Mouse (Mus musculus) small intestine, adult 2 months (tissue): ENCODE data around the gene Krt4. TPM values are rescaled to one million over a fixed set of nuclear protein-coding genes. Genes with fewer than 3 reads are reported as not detected.

Experiments
- H3K27ac ChIP-seq: fragments of 200-500 bp; 2 replicates; pipeline ENCODE4 v1.5.1; 2012; ENCODE audit warnings: low read depth, low read length, control low read depth, inconsistent platforms; ENCODE audit not compliant: insufficient read depth
- H3K27me3 ChIP-seq: fragments of 200-500 bp; 2 replicates; pipeline ENCODE4 v1.6.1; 2012; ENCODE audit warnings: mild to moderate bottlenecking, moderate library complexity, low read length, inconsistent platforms; ENCODE audit not compliant: control insufficient read depth, insufficient read depth
- H3K36me3 ChIP-seq: fragments of 200-500 bp; 2 replicates; pipeline ENCODE4 v1.6.1; 2012; ENCODE audit warnings: mild to moderate bottlenecking, low read length, control low read depth, inconsistent platforms; ENCODE audit not compliant: control insufficient read depth, insufficient read depth
- H3K4me1 ChIP-seq: fragments of 200-500 bp; 2 replicates; pipeline ENCODE4 v1.6.1; 2012; ENCODE audit warnings: low read length, inconsistent platforms, mixed read lengths; ENCODE audit not compliant: control insufficient read depth, insufficient read depth, insufficient read length
- H3K4me3 ChIP-seq: fragments of 200-500 bp; 2 replicates; pipeline ENCODE4 v1.5.1; 2012; ENCODE audit warnings: low read depth, mild to moderate bottlenecking, control low read depth, inconsistent platforms, low read length, moderate library complexity
- CTCF ChIP-seq: fragments of 200-500 bp; IDR thresholded peaks from 2 replicates; pipeline ENCODE4 v1.5.1; 2012; ENCODE audit warnings: low read depth, mild to moderate bottlenecking, control low read depth, inconsistent platforms, low read length, moderate library complexity, mixed read lengths; ENCODE audit not compliant: insufficient replicate concordance, insufficient read length; ENCODE audit errors: extremely low read depth
- POLR2A ChIP-seq: fragments of 200-500 bp; IDR thresholded peaks from 2 replicates; pipeline ENCODE4 v1.6.1; 2012; ENCODE audit warnings: low read depth, mild to moderate bottlenecking, control low read depth, inconsistent platforms, low read length, moderate library complexity
- WGBS: fragments of 180-500 bp; shearing (Covaris S2); methylation state at CpG from one replicate; pipeline ENCODE4 v1.1.7; 2018; 5-methylcytosine and 5-hydroxymethylcytosine counted together
- polyA plus RNA-seq: library from polyadenylated mRNA; depleted of rRNA; stranded (reverse); fragments of >200 nt; gene quantifications from 2 replicates; pipeline ENCODE4 v1.2.3, GENCODE M21; 2012; rRNA removed

Krt4 gene
- polyA plus RNA-seq, 1 experiment, result 0.10 TPM

DNA sequence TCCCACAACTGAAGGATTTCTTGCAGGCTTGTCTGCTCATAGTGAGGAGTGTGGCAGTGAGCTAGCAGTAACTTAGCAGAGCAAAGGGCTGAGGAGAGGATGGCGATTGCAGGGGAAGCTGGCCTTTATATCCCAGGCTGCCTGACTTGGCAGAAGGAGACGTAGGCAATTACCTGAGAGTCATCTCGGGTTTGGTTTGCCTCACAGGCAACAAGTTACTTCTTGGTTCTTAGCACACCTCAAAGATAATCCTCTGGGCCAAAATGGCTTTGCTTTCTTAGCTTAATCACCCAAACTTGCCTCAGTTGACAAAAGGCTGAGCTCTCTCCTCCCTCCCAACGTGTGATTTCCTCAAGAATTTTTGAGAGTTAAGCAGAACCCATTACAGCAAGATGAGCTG is 31.7 kb downstream of the Krt4 start, which contains the start of gene Krt76:
Krt76 (minus strand) TSS at position 101 of the 400 bp plus-strand sequence.
- Histone ChIP-seq H3K27me3 (peaks cover 2% of the 10 kb centered on the region; the same call in 1 of the 2 replicates), H3K36me3 (no peaks in the 10 kb centered on the region), H3K4me3 (no peak within 1 kb of the TSS), H3K4me1 (no peaks in the 10 kb centered on the region), H3K27ac (no peak within 1 kb of the TSS)
- TF ChIP-seq CTCF, result no peak
- TF ChIP-seq POLR2A, result no peak
- WGBS, result 50% methylated on average over 4 of the region's 4 CpGs

GRCm38 (mm10) chr15:101879776-101880175 is 44.8 kb downstream of the Krt4 start:
- Histone ChIP-seq H3K4me1 (peaks cover 6% of the 10 kb centered on the region), H3K4me3 (no peak overlapping the region), H3K36me3 (no peaks in the 10 kb centered on the region), H3K27me3 (no peaks in the 10 kb centered on the region; the same call in 1 of the 2 replicates), H3K27ac (no peak overlapping the region)
- TF ChIP-seq POLR2A, result no peak
- no peak for TF ChIP-seq CTCF
- WGBS, result 18% methylated on average over 11 of the region's 11 CpGs

DNA sequence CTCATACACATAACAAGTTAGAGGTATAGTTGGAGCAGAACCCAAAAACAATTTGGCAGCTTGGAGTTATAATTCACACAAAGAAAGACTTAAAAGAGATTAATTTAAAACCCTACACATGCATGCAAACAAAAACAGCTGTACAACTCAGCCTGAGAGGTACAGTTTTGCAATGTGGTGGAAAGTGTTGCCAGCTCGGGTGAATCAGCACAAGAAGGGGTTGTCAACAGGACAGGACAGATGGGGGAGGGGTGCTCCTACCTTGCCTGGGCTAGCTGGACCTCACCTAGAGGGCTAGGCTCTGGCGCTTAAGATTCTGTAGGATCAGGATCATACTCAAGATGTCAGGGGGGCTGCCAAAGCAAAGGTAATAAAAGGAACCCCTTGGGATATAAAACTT is 46.5 kb downstream of the Krt4 start:
- no peaks in the 10 kb centered on the region; the same call in 1 of the 2 replicates for H3K27me3 ChIP-seq
- H3K4me1 ChIP-seq, result peaks cover 6% of the 10 kb centered on the region
- H3K4me3 ChIP-seq, result no peak overlapping the region
- TF ChIP-seq CTCF (no peak), POLR2A (no peak)
- WGBS, result 40% methylated on average over 2 of the region's 2 CpGs
- H3K36me3 ChIP-seq, result no peaks in the 10 kb centered on the region
- H3K27ac ChIP-seq, result no peak overlapping the region

- 72% methylated on average over 1 of the region's 1 CpGs for WGBS
- no peak overlapping the region for H3K4me3 ChIP-seq
- no peak overlapping the region for H3K27ac ChIP-seq
- peaks cover 6% of the 10 kb centered on the region for H3K4me1 ChIP-seq
- TF ChIP-seq POLR2A, result no peak
- TF ChIP-seq CTCF, result no peak
- peaks cover 6% of the 10 kb centered on the region; the same call in 1 of the 2 replicates for H3K27me3 ChIP-seq
- no peaks in the 10 kb centered on the region for H3K36me3 ChIP-seq
Observed at GRCm38 (mm10) chr15:101874383-101874782, 50.2 kb downstream of the Krt4 start.

- TF ChIP-seq CTCF (no peak), POLR2A (no peak)
- no peaks in the 10 kb centered on the region for H3K36me3 ChIP-seq
- no peak overlapping the region for H3K4me3 ChIP-seq
- H3K4me1 ChIP-seq, result peaks cover 6% of the 10 kb centered on the region
- WGBS, result 73% methylated on average over 4 of the region's 4 CpGs
- peaks cover 6% of the 10 kb centered on the region; the same call in 1 of the 2 replicates for H3K27me3 ChIP-seq
- H3K27ac ChIP-seq, result no peak overlapping the region
Observed at GRCm38 (mm10) chr15:101873231-101873630, 51.3 kb downstream of the Krt4 start.

DNA sequence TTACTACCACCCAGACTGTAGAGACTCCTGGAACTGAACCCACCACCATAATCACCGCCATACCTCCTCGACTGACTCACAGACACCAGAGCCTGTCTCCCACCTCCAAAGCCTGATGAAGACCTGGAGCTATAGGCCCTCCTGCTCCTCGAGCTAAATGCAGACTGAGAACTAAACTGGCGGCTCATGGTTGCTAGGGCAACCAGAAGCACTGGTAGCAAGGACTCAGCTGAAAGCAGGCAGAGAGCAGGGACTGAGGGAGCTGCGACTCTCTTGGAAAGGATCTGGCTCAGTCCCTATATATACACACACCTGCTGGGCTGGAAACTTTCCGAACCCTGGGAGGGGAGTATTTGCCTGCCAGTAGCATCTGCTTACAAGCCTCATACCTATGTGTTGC is 55.1 kb downstream of the Krt4 start, which contains the start of gene Krt77:
Krt77 (minus strand) TSS at position 275 of the 400 bp plus-strand sequence.
- 32% methylated on average over 6 of the region's 6 CpGs for WGBS
- TF ChIP-seq CTCF (no peak), POLR2A (no peak)
- H3K27ac ChIP-seq, result no peak within 1 kb of the TSS
- no peaks in the 10 kb centered on the region for H3K4me1 ChIP-seq
- H3K4me3 ChIP-seq, result no peak within 1 kb of the TSS
- H3K27me3 ChIP-seq, result peaks cover 6% of the 10 kb centered on the region; the same call in 1 of the 2 replicates
- no peaks in the 10 kb centered on the region for H3K36me3 ChIP-seq

Other genes starting within 250 kb of the Krt4 start
- 0.08 TPM in 1 of 2 replicates, not detected in the other for gene Krt6b, start 244.4 kb downstream of the Krt4 start, polyA plus RNA-seq
- gene Krt6a, start 230.4 kb downstream of the Krt4 start, polyA plus RNA-seq, result not detected in 2 replicates
- 0.15 and 0.43 TPM in 2 replicates for gene Krt5, start 211.8 kb downstream of the Krt4 start, polyA plus RNA-seq
- not detected in 2 replicates for gene Krt71, start 181.6 kb downstream of the Krt4 start, polyA plus RNA-seq
- not detected in 2 replicates for gene Krt72, start 138.3 kb downstream of the Krt4 start, polyA plus RNA-seq
- gene Krt73, start 122.4 kb downstream of the Krt4 start, polyA plus RNA-seq, result not detected in 2 replicates
- not detected in 2 replicates for gene Krt2, start 106.6 kb downstream of the Krt4 start, polyA plus RNA-seq
- gene Krt1, start 73.9 kb downstream of the Krt4 start, polyA plus RNA-seq, result 0.09 TPM in 1 of 2 replicates, not detected in the other
- not detected in 2 replicates for gene Krt77, start 55.0 kb downstream of the Krt4 start, polyA plus RNA-seq
- gene Krt76, start 31.8 kb downstream of the Krt4 start, polyA plus RNA-seq, result not detected in 2 replicates
- gene Krt79, start 15.6 kb upstream of the Krt4 start, polyA plus RNA-seq, result 0.22 and 0.76 TPM in 2 replicates
- gene Krt78, start 29.6 kb upstream of the Krt4 start, polyA plus RNA-seq, result 0.18 and 0.23 TPM in 2 replicates
- 1,332 and 3,924 TPM in 2 replicates for gene Krt8, start 79.7 kb upstream of the Krt4 start, polyA plus RNA-seq
- 141 and 200 TPM in 2 replicates for gene Krt18, start 103.4 kb upstream of the Krt4 start, polyA plus RNA-seq
- gene Eif4b, start 149.0 kb upstream of the Krt4 start, polyA plus RNA-seq, result 22.7 and 54.7 TPM in 2 replicates
- gene Tns2, start 175.7 kb upstream of the Krt4 start, polyA plus RNA-seq, result 26.4 and 42.5 TPM in 2 replicates
- 22.7 and 48.8 TPM in 2 replicates for gene Spryd3, start 211.5 kb upstream of the Krt4 start, polyA plus RNA-seq
- 5.4 and 22.3 TPM in 2 replicates for gene Igfbp6, start 219.6 kb upstream of the Krt4 start, polyA plus RNA-seq
- gene Soat2, start 225.8 kb upstream of the Krt4 start, polyA plus RNA-seq, result 94.1 and 454 TPM in 2 replicates